In genomic region chr1:134381795-134382625, GRCm38 (mm10) we compare ENCODE assay signal across 8 mouse cellular contexts. TPM values are rescaled to one million over a fixed set of nuclear protein-coding genes. Genes with fewer than 3 reads are reported as not detected.
DNase-seq lines count a peak whose midpoint lies in the region; ATAC-seq and TF ChIP-seq lines count a peak whose summit lies in the region.

No protein-coding gene starts in this region.

- H3K4me1 ChIP-seq in cortical plate, adult 2 months (ENCODE audit: control insufficient read depth, insufficient read depth, low read length), result no peaks in the 10 kb centered on the region
- H3K4me1 ChIP-seq in heart, embryonic 15.5 days (replicated peaks), result peaks cover 9% of the 10 kb centered on the region; the same call in 1 of the 2 replicates
- no peaks in the 10 kb centered on the region for H3K4me1 ChIP-seq in liver, embryonic 11.5 days (replicated peaks; ENCODE audit: control insufficient read depth, insufficient read depth, low read length)
- no peaks in the 10 kb centered on the region for H3K4me1 ChIP-seq in neural tube, embryonic 12.5 days

- no peaks in the 10 kb centered on the region for H3K36me3 ChIP-seq in heart, embryonic 15.5 days
- H3K36me3 ChIP-seq in liver, embryonic 11.5 days (ENCODE audit: control insufficient read depth, insufficient read depth, low read length), result no peaks in the 10 kb centered on the region
- H3K36me3 ChIP-seq in neural tube, embryonic 12.5 days, result no peaks in the 10 kb centered on the region

- H3K27me3 ChIP-seq in heart, embryonic 15.5 days, result no peaks in the 10 kb centered on the region
- no peaks in the 10 kb centered on the region for H3K27me3 ChIP-seq in liver, embryonic 11.5 days (replicated peaks; ENCODE audit: control insufficient read depth, insufficient read depth, low read length)
- no peaks in the 10 kb centered on the region for H3K27me3 ChIP-seq in neural tube, embryonic 12.5 days (replicated peaks)

- H3K4me3 ChIP-seq in cortical plate, adult 2 months (ENCODE audit: insufficient read depth, low read length), result peak overlapping the region; percentile 27
- H3K4me3 ChIP-seq in heart, embryonic 15.5 days, result peak overlapping the region; percentile 38
- peak overlapping the region; percentile 19 for H3K4me3 ChIP-seq in liver, embryonic 11.5 days (ENCODE audit: low read depth, low read length)
- H3K4me3 ChIP-seq in neural tube, embryonic 12.5 days, result 0 out of 2 replicates have a peak overlapping the region, but pooled peaks have one; percentile 3

- 0 out of 2 replicates have a peak overlapping the region, but pooled peaks have one; percentile 26 for H3K9ac ChIP-seq in heart, embryonic 15.5 days
- peak overlapping the region; percentile 20; the same call in 1 of the 2 replicates for H3K9ac ChIP-seq in liver, embryonic 11.5 days (ENCODE audit: low read depth, low read length)
- no peak overlapping the region for H3K9ac ChIP-seq in neural tube, embryonic 12.5 days

- TF ChIP-seq POLR2A in cortical plate, adult 2 months (IDR thresholded peaks at IDR 0.05; ENCODE audit: extremely low read depth, insufficient read depth, low read length), result no peak

- no peak overlapping the region for H3K27ac ChIP-seq in cortical plate, adult 2 months (ENCODE audit: insufficient read depth, low read length)
- H3K27ac ChIP-seq in heart, embryonic 15.5 days, result no peak overlapping the region
- no peak overlapping the region for H3K27ac ChIP-seq in liver, embryonic 11.5 days (ENCODE audit: low read depth, low read length)
- no peak overlapping the region for H3K27ac ChIP-seq in neural tube, embryonic 12.5 days

- H3K9me3 ChIP-seq in heart, embryonic 15.5 days (replicated peaks), result no peaks in the 10 kb centered on the region
- H3K9me3 ChIP-seq in liver, embryonic 11.5 days (ENCODE audit: control insufficient read depth, low read length), result no peaks in the 10 kb centered on the region
- no peaks in the 10 kb centered on the region for H3K9me3 ChIP-seq in neural tube, embryonic 12.5 days

- no peak for ATAC-seq in heart, embryonic 15.5 days (replicated peaks; ENCODE audit: insufficient number of reproducible peaks, insufficient read depth, low FRiP score, low read depth)
- no peak for ATAC-seq in liver, embryonic 11.5 days (replicated peaks; ENCODE audit: low FRiP score)
- ATAC-seq in neural tube, embryonic 12.5 days (ENCODE audit: low FRiP score, low read depth), result no peak

- peak overlapping the region; percentile 65 for H3K4me2 ChIP-seq in heart, embryonic 15.5 days
- peak overlapping the region; percentile 55 for H3K4me2 ChIP-seq in liver, embryonic 11.5 days
- peak overlapping the region; percentile 41 for H3K4me2 ChIP-seq in neural tube, embryonic 12.5 days (replicated peaks)

- DNase-seq in frontal cortex, postnatal 36 days (ENCODE audit: low spot score in 2 of 2), result peak; percentile 13 to 20
- DNase-seq in frontal cortex, postnatal 10 days (ENCODE audit: low spot score in 2 of 2), result no peak
- no peak for DNase-seq in liver, embryonic 11.5 days (ENCODE audit: low spot score)
- DNase-seq in urinary bladder, postnatal 14 days (ENCODE audit: low spot score), result no peak
- DNase-seq in ovary, adult 18-20 months (ENCODE audit: low spot score), result no peak

- TF ChIP-seq CTCF in cortical plate, adult 2 months (IDR thresholded peaks at IDR 0.05; ENCODE audit: extremely low read depth, insufficient read depth, low read length), result no peak

- 7% methylated on average over 19 of the region's 19 CpGs for WGBS in heart, embryonic 15.5 days
- WGBS in liver, embryonic 11.5 days, result 4% methylated on average over 19 of the region's 19 CpGs
- 13% methylated on average over 19 of the region's 19 CpGs for WGBS in neural tube, embryonic 12.5 days

RNA-seq across cellular contexts. Expression of gene 4933406M09Rik, which starts 3.7 kb away (rescaled TPM):
- not detected in 2 replicates for polyA plus RNA-seq in cortical plate, adult 2 months (2012; rRNA removed)
- not detected in 2 replicates for polyA plus RNA-seq in heart, embryonic 15.5 days (2015; fragmentation: Nextera tagmentation; extraction: Ambion mirVana)
- polyA plus RNA-seq in liver, embryonic 11.5 days (2014; fragmentation: Nextera tagmentation; extraction: Ambion mirVana), result not detected in 2 replicates
- not detected in 2 replicates for polyA plus RNA-seq in neural tube, embryonic 12.5 days (2016; fragmentation: Nextera tagmentation; extraction: Ambion mirVana)

RNA-seq across cellular contexts. Expression of gene Tmem183a, which starts 20.2 kb away (rescaled TPM):
- polyA plus RNA-seq in cortical plate, adult 2 months (2012; rRNA removed), result 56.2 and 62.5 TPM in 2 replicates
- polyA plus RNA-seq in heart, embryonic 15.5 days (2015; fragmentation: Nextera tagmentation; extraction: Ambion mirVana), result 53.0 and 58.1 TPM in 2 replicates
- polyA plus RNA-seq in liver, embryonic 11.5 days (2014; fragmentation: Nextera tagmentation; extraction: Ambion mirVana), result 95.6 and 101 TPM in 2 replicates
- polyA plus RNA-seq in neural tube, embryonic 12.5 days (2016; fragmentation: Nextera tagmentation; extraction: Ambion mirVana), result 110 and 114 TPM in 2 replicates

RNA-seq across cellular contexts. Expression of gene Cyb5r1, which starts 23.3 kb away (rescaled TPM):
- 14.3 and 15.4 TPM in 2 replicates for polyA plus RNA-seq in cortical plate, adult 2 months (2012; rRNA removed)
- 37.4 and 45.4 TPM in 2 replicates for polyA plus RNA-seq in heart, embryonic 15.5 days (2015; fragmentation: Nextera tagmentation; extraction: Ambion mirVana)
- 34.3 and 36.9 TPM in 2 replicates for polyA plus RNA-seq in liver, embryonic 11.5 days (2014; fragmentation: Nextera tagmentation; extraction: Ambion mirVana)
- polyA plus RNA-seq in neural tube, embryonic 12.5 days (2016; fragmentation: Nextera tagmentation; extraction: Ambion mirVana), result 27.9 and 29.8 TPM in 2 replicates

RNA-seq across cellular contexts. Expression of gene Adipor1, which starts 33.2 kb away (rescaled TPM):
- polyA plus RNA-seq in cortical plate, adult 2 months (2012; rRNA removed), result 59.2 and 59.7 TPM in 2 replicates
- polyA plus RNA-seq in heart, embryonic 15.5 days (2015; fragmentation: Nextera tagmentation; extraction: Ambion mirVana), result 139 and 142 TPM in 2 replicates
- 91.7 and 99.2 TPM in 2 replicates for polyA plus RNA-seq in liver, embryonic 11.5 days (2014; fragmentation: Nextera tagmentation; extraction: Ambion mirVana)
- 71.1 and 74.5 TPM in 2 replicates for polyA plus RNA-seq in neural tube, embryonic 12.5 days (2016; fragmentation: Nextera tagmentation; extraction: Ambion mirVana)

RNA-seq across cellular contexts. Expression of gene Ppfia4, which starts 49.3 kb away (rescaled TPM):
- 52.6 and 59.5 TPM in 2 replicates for polyA plus RNA-seq in cortical plate, adult 2 months (2012; rRNA removed)
- 9.7 and 10.3 TPM in 2 replicates for polyA plus RNA-seq in heart, embryonic 15.5 days (2015; fragmentation: Nextera tagmentation; extraction: Ambion mirVana)
- polyA plus RNA-seq in liver, embryonic 11.5 days (2014; fragmentation: Nextera tagmentation; extraction: Ambion mirVana), result 1.5 and 2.1 TPM in 2 replicates
- 8.0 and 8.6 TPM in 2 replicates for polyA plus RNA-seq in neural tube, embryonic 12.5 days (2016; fragmentation: Nextera tagmentation; extraction: Ambion mirVana)

Comparison
In these comparisons a context has a peak if more than half of its experiments do, and no peak if none do; other contexts are left out.
1. DNase-seq: peak in frontal cortex, postnatal 36 days (2 of 2); none in frontal cortex, postnatal 10 days (0 of 2), liver, embryonic 11.5 days (single experiment), urinary bladder, postnatal 14 days (single experiment) and ovary, adult 18-20 months (single experiment).
2. Peak in every context shown above with its lines, with median percentiles within 50 percentile points of each other: H3K4me3 ChIP-seq and H3K4me2 ChIP-seq.